Mouse (Mus musculus) small intestine, adult 2 months (tissue): ENCODE measurements around the gene Galnt12. TPM values are rescaled to one million over a fixed set of nuclear protein-coding genes. Genes with fewer than 3 reads are reported as not detected.

Experiments
- H3K27ac ChIP-seq: fragments of 200-500 bp; 2 replicates; pipeline ENCODE4 v1.5.1; 2012; ENCODE audit warnings: low read depth, low read length, control low read depth, inconsistent platforms; ENCODE audit not compliant: insufficient read depth
- H3K27me3 ChIP-seq: fragments of 200-500 bp; 2 replicates; pipeline ENCODE4 v1.6.1; 2012; ENCODE audit warnings: mild to moderate bottlenecking, moderate library complexity, low read length, inconsistent platforms; ENCODE audit not compliant: control insufficient read depth, insufficient read depth
- H3K36me3 ChIP-seq: fragments of 200-500 bp; 2 replicates; pipeline ENCODE4 v1.6.1; 2012; ENCODE audit warnings: mild to moderate bottlenecking, low read length, control low read depth, inconsistent platforms; ENCODE audit not compliant: control insufficient read depth, insufficient read depth
- H3K4me1 ChIP-seq: fragments of 200-500 bp; 2 replicates; pipeline ENCODE4 v1.6.1; 2012; ENCODE audit warnings: low read length, inconsistent platforms, mixed read lengths; ENCODE audit not compliant: control insufficient read depth, insufficient read depth, insufficient read length
- H3K4me3 ChIP-seq: fragments of 200-500 bp; 2 replicates; pipeline ENCODE4 v1.5.1; 2012; ENCODE audit warnings: low read depth, mild to moderate bottlenecking, control low read depth, inconsistent platforms, low read length, moderate library complexity
- CTCF ChIP-seq: fragments of 200-500 bp; IDR thresholded peaks from 2 replicates; pipeline ENCODE4 v1.5.1; 2012; ENCODE audit warnings: low read depth, mild to moderate bottlenecking, control low read depth, inconsistent platforms, low read length, moderate library complexity, mixed read lengths; ENCODE audit not compliant: insufficient replicate concordance, insufficient read length; ENCODE audit errors: extremely low read depth
- POLR2A ChIP-seq: fragments of 200-500 bp; IDR thresholded peaks from 2 replicates; pipeline ENCODE4 v1.6.1; 2012; ENCODE audit warnings: low read depth, mild to moderate bottlenecking, control low read depth, inconsistent platforms, low read length, moderate library complexity
- WGBS: fragments of 180-500 bp; shearing (Covaris S2); methylation state at CpG from one replicate; pipeline ENCODE4 v1.1.7; 2018; 5-methylcytosine and 5-hydroxymethylcytosine counted together
- polyA plus RNA-seq: library from polyadenylated mRNA; depleted of rRNA; stranded (reverse); fragments of >200 nt; gene quantifications from 2 replicates; pipeline ENCODE4 v1.2.3, GENCODE M21; 2012; rRNA removed

Gene Galnt12
- polyA plus RNA-seq, result 18.0 and 28.3 TPM in 2 replicates

DNA sequence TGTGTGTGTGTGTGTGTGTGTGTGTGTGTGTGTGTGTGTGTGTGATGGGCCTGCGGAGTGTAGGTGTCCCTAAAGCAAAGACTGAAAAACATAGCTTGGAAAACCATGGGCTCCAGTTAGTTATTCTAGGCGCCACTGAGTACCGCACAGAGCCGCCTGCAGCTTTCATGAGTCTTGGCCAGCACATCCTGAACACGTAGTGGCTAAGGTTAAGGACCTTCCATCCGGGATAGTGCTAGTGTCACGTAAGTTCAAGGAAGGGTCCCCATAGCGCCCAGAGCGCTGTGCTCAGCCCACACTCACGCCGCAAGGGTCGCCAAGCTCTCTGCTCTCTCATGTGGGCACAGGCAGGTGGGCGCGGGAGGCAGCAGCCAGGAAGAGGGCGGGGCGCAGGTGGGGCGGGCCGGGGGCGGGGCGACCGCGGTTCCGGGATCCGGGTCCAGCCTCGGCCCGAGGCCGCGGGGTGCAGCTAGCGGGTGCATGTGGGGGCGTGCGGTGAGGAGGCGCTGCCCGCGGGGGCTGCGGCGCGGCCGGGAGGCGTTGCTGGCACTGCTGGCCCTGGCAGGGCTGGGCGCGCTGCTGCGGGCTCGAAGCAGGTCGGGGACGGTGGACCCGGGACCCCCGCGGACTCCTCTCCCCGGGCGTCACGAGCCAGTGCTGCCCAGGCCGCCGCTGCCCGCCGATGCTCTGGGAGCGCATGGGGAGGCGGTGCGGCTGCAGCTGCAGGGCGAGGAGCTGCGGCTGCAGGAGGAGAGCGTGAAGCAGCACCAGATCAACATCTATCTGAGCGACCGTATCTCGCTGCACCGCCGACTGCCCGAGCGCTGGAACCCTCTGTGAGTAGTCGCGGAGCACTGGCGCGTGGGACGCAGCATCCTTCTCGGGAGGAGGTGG, at the start of gene Galnt12:
Gene Galnt12, plus strand, starts transcription at position 417 of the 894 bp plus-strand sequence.
- Histone ChIP-seq H3K4me3 (peak within 1 kb of the TSS; percentile 79), H3K27me3 (no peaks in the 10 kb centered on the region), H3K4me1 (peaks cover 4% of the 10 kb centered on the region), H3K36me3 (no peaks in the 10 kb centered on the region), H3K27ac (peak within 1 kb of the TSS; percentile 24; the same call in 1 of the 2 replicates)
- 2% methylated on average over 74 of the region's 74 CpGs for WGBS
- TF ChIP-seq POLR2A (peak; percentile 35; the same call in 1 of the 2 replicates), CTCF (no peak)

DNA sequence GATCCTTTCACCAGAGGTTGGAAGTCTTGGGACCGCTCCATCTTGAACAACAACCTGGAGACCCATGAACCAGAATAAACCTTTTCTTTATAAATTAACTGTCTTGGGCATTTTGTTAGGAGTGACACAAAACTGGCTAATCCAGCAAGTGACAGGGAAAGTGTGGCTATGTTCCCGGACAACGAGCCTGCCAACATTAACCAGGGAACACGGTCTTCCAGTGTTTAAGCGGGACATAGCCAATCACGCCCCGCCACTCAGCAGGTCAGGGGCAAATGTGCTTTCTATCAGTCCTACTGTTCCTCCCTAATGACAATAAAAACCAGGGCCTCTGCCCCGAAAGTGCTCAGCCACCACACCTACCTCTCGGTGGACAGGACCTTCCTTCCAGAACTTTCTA, 47.8 kb upstream of the Galnt12 start:
- WGBS, result 85% methylated on average over 9 of the region's 9 CpGs
- Histone ChIP-seq H3K36me3 (no peaks in the 10 kb centered on the region), H3K4me1 (no peaks in the 10 kb centered on the region), H3K27me3 (no peaks in the 10 kb centered on the region), H3K27ac (no peak overlapping the region), H3K4me3 (no peak overlapping the region)
- TF ChIP-seq POLR2A, result no peak
- TF ChIP-seq CTCF, result no peak

DNA sequence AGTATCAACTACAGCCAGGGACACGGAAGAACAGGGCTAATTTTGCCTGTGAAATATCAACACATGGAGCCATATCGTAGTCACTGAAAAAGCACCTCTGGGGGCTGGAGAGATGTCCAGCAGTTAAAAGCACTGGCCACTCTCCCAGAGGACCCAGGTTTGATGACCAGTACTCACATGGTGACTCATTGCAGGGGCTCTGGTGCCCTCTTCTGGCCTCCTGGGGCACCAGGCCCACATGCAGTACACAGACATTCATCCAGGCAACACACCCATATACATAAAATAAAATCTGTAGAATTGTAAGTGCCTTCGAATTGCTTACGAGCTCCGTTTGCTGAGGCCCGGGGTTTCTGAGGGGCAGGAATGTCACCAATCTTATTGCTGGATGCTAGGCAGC, 44.7 kb upstream of the Galnt12 start:
- Histone ChIP-seq H3K4me1 (peaks cover under 1% of the 10 kb centered on the region; the same call in 1 of the 2 replicates), H3K4me3 (no peak overlapping the region), H3K27me3 (no peaks in the 10 kb centered on the region), H3K27ac (no peak overlapping the region), H3K36me3 (no peaks in the 10 kb centered on the region)
- WGBS, result 88% methylated on average over 6 of the region's 6 CpGs
- TF ChIP-seq POLR2A, result no peak
- TF ChIP-seq CTCF, result peak; percentile 16; the same call in 1 of the 2 replicates

DNA sequence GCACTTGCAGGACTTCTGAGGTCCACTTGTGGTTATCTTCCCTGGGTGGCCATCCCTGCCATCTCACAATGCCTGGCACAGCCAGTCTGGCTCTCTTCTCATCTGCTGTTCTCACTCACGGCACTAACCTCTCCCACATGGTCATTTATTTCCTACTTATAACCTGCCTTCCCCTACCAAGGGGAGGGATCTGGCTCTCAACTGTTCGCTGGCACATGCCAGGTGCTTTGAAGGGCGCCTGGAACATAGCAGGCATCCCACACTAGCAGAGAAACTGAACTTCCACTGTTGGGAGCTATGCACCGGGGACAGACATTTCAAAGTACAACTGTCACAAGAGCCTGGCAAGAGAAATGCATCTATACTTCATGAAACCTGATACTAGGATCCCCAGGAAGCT, 43.9 kb upstream of the Galnt12 start:
- no peak overlapping the region for H3K4me3 ChIP-seq
- TF ChIP-seq CTCF (no peak), POLR2A (no peak)
- H3K27ac ChIP-seq, result no peak overlapping the region
- WGBS, result 71% methylated on average over 4 of the region's 4 CpGs
- no peaks in the 10 kb centered on the region for H3K36me3 ChIP-seq
- H3K4me1 ChIP-seq, result peaks cover 2% of the 10 kb centered on the region; the same call in 1 of the 2 replicates
- H3K27me3 ChIP-seq, result no peaks in the 10 kb centered on the region

DNA sequence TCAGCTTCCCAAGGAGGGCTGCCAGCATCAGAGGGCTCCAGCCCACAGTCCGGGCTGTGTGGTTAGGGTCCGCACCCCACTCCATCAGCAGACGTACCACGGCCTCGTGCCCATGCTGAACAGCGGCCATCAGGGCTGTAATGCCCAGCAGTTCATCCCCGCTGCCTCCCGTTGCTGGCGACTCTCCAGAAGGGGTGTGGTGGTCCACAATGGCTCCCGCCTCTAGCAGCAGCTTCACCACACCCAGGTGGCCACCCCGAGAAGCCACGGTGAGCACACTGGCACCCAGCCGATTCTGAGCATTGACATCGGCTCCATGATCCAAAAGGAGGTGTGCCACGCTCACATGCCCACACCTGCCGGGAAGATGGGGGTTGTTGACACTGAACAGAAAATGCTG, 42.5 kb upstream of the Galnt12 start:
- 92% methylated on average over 16 of the region's 16 CpGs for WGBS
- H3K27me3 ChIP-seq, result no peaks in the 10 kb centered on the region
- TF ChIP-seq POLR2A (no peak), CTCF (no peak)
- no peaks in the 10 kb centered on the region for H3K36me3 ChIP-seq
- H3K4me3 ChIP-seq, result no peak overlapping the region
- no peak overlapping the region for H3K27ac ChIP-seq
- H3K4me1 ChIP-seq, result peaks cover 2% of the 10 kb centered on the region; the same call in 1 of the 2 replicates

DNA sequence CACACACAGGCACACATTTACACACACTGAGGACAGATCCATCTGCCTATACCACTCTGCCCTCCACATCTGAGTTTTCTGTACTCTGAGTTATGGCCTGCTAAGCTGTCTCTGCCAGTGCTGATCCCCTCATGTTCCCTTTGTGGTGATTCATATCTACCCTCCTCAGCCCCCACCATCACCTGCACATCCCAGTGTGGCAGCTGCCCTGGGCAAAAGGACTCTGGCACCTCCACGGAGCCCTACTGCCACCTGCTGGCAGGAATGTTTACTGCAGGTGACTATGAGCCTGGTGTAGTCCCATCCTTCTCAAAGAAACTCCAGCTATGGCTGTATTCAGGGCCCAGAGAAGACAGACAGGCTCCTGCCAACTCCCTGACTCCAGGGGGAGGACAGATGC, 41.5 kb upstream of the Galnt12 start:
- H3K4me3 ChIP-seq, result no peak overlapping the region
- no peaks in the 10 kb centered on the region for H3K36me3 ChIP-seq
- no peak overlapping the region for H3K27ac ChIP-seq
- WGBS, result 0% methylated on average over 1 of the region's 1 CpGs
- H3K27me3 ChIP-seq, result no peaks in the 10 kb centered on the region
- no peak for TF ChIP-seq POLR2A
- TF ChIP-seq CTCF, result peak; percentile 86; the same call in 1 of the 2 replicates
- H3K4me1 ChIP-seq, result peaks cover 2% of the 10 kb centered on the region; the same call in 1 of the 2 replicates
